8 mouse cellular contexts compared by ENCODE assay signal in genomic region chr9:49340136-49341043, GRCm38 (mm10). TPM values are rescaled to one million over a fixed set of nuclear protein-coding genes. Genes with fewer than 3 reads are reported as not detected.
DNase-seq lines count a peak whose midpoint lies in the region; ATAC-seq lines count a peak whose summit lies in the region.

Gene Drd2 (plus strand): TSS chr9:49340627.

- ATAC-seq in common myeloid progenitor, adult 5-6 weeks (replicated peaks; ENCODE audit: low read depth, poor library complexity, severe bottlenecking), result peak; percentile 36; the same call in 1 of the 2 replicates
- ATAC-seq in liver, embryonic 12.5 days, result peak; percentile 61
- ATAC-seq in neural tube, embryonic 15.5 days (ENCODE audit: low FRiP score), result peak; percentile 90

- no peaks in the 10 kb centered on the region for H3K9me3 ChIP-seq in liver, embryonic 12.5 days (replicated peaks)
- no peaks in the 10 kb centered on the region for H3K9me3 ChIP-seq in neural tube, embryonic 15.5 days (replicated peaks)

- H3K9ac ChIP-seq in liver, embryonic 12.5 days, result no peak within 1 kb of the TSS
- peak within 1 kb of the TSS; percentile 47 for H3K9ac ChIP-seq in neural tube, embryonic 15.5 days (replicated peaks)

- H3K27me3 ChIP-seq in liver, embryonic 12.5 days (replicated peaks), result peaks cover 43% of the 10 kb centered on the region
- H3K27me3 ChIP-seq in neural tube, embryonic 15.5 days (replicated peaks), result peaks cover 46% of the 10 kb centered on the region

- H3K4me3 ChIP-seq in liver, embryonic 12.5 days, result peak within 1 kb of the TSS; percentile 19; the same call in 1 of the 2 replicates
- peak within 1 kb of the TSS; percentile 56 for H3K4me3 ChIP-seq in neural tube, embryonic 15.5 days (replicated peaks)

- peaks cover 9% of the 10 kb centered on the region; the same call in 1 of the 2 replicates for H3K4me1 ChIP-seq in liver, embryonic 12.5 days
- peaks cover 20% of the 10 kb centered on the region for H3K4me1 ChIP-seq in neural tube, embryonic 15.5 days

- peak within 1 kb of the TSS; percentile 54 for H3K4me2 ChIP-seq in liver, embryonic 12.5 days
- peak within 1 kb of the TSS; percentile 91 for H3K4me2 ChIP-seq in neural tube, embryonic 15.5 days

- 4% methylated on average over 78 of the region's 84 CpGs for WGBS in liver, embryonic 12.5 days (ENCODE audit: insufficient replicate concordance)
- WGBS in neural tube, embryonic 15.5 days, result under 1% methylated on average over 73 of the region's 84 CpGs

- H3K27ac ChIP-seq in liver, embryonic 12.5 days, result no peak within 1 kb of the TSS
- H3K27ac ChIP-seq in neural tube, embryonic 15.5 days (replicated peaks), result no peak within 1 kb of the TSS

- intact Hi-C loops in heart, postnatal 10 days (cut with DNase I), result no loop called here

- H3K36me3 ChIP-seq in liver, embryonic 12.5 days, result no peaks in the 10 kb centered on the region
- no peaks in the 10 kb centered on the region for H3K36me3 ChIP-seq in neural tube, embryonic 15.5 days

- DNase-seq in urinary bladder, postnatal 4 days (ENCODE audit: low spot score in 2 of 2), result peak; percentile 17 to 64
- no peak for DNase-seq in urinary bladder, postnatal 25 days (ENCODE audit: low spot score)
- peak; percentile 13 to 28 for DNase-seq in heart, postnatal 10 days
- no peak for DNase-seq in thymus, postnatal 0 days (ENCODE audit: low spot score)
- no peak for DNase-seq in spleen, postnatal 14 days (ENCODE audit: low spot score in 2 of 2)

RNA-seq across cellular contexts. Expression of gene Drd2, which starts in this region (rescaled TPM):
- not detected in 2 replicates for total RNA-seq in common myeloid progenitor, adult 5-6 weeks (2017)
- total RNA-seq in heart, postnatal 10 days (2021), result 1 to 10 TPM in 1 of 2 experiments, under 1 TPM in 1; 0.91 to 1.2 TPM
- not detected in 2 replicates for polyA plus RNA-seq in liver, embryonic 12.5 days (2016; fragmentation: Nextera tagmentation; extraction: Ambion mirVana)
- 6.7 and 8.4 TPM in 2 replicates for polyA plus RNA-seq in neural tube, embryonic 15.5 days (2015; fragmentation: Nextera tagmentation; extraction: Ambion mirVana)
- 0.05 TPM in 1 of 2 replicates, not detected in the other for polyA plus RNA-seq in thymus, postnatal 0 days (2015; fragmentation: Nextera tagmentation; extraction: Ambion mirVana)

Comparison
In these comparisons a context has a peak if more than half of its experiments do, and no peak if none do; other contexts are left out.
1. DNase-seq: peak in urinary bladder, postnatal 4 days (2 of 2) and heart, postnatal 10 days (2 of 2); none in urinary bladder, postnatal 25 days (single experiment), thymus, postnatal 0 days (single experiment) and spleen, postnatal 14 days (0 of 2).
2. Peak in ATAC-seq in common myeloid progenitor, adult 5-6 weeks; RNA of the gene not detected or under 1 TPM.
3. Peak in ATAC-seq, H3K4me3 ChIP-seq and H3K4me2 ChIP-seq in liver, embryonic 12.5 days; RNA of the gene not detected or under 1 TPM.
4. ATAC-seq: peak in every context shown above with its lines; median percentile 90 in neural tube, embryonic 15.5 days; 61 in liver, embryonic 12.5 days; 36 in common myeloid progenitor, adult 5-6 weeks.